Mouse (Mus musculus) MEL (cell line): ENCODE measurements around the gene Bcl3. TPM values are rescaled to one million over a fixed set of nuclear protein-coding genes. Genes with fewer than 3 reads are reported as not detected.

ENCODE experiments used
- DNase-seq: peaks from one replicate; pipeline ENCODE4 v3.0.0; 2011; ENCODE audit warnings: low read depth, low spot score
- H3K27ac ChIP-seq: 2 replicates; pipeline ENCODE4 v1.5.1; 2012; ENCODE audit warnings: low read depth, mild to moderate bottlenecking, control low read depth, low read length, moderate library complexity; ENCODE audit not compliant: control insufficient read depth
- H3K27me3 ChIP-seq, 2 experiments: fragments of 150-350 bp in 1 of 2; sonication (generic) in 1 of 2; 2 replicates each; pipeline ENCODE4 v1.6.1; 2012; ENCODE audit warnings: low read length in 2 of 2, mild to moderate bottlenecking in 2 of 2, improper control_type of control experiment in 1 of 2, moderate library complexity in 1 of 2; ENCODE audit not compliant: insufficient read depth in 2 of 2, control insufficient read depth in 1 of 2
- H3K36me3 ChIP-seq, 2 experiments: 2 replicates each; pipeline ENCODE4 v1.6.1; 2012 to 2014; ENCODE audit warnings: low read length in 2 of 2, improper control_type of control experiment in 1 of 2, inconsistent platforms in 1 of 2, mild to moderate bottlenecking in 1 of 2; ENCODE audit not compliant: insufficient read depth in 2 of 2, control insufficient read depth in 1 of 2
- H3K4me1 ChIP-seq, 2 experiments: fragments of 150-350 bp in 1 of 2; sonication (generic) in 1 of 2; 2 replicates each; pipeline ENCODE4 v1.6.1; 2012; ENCODE audit warnings: low read length in 2 of 2, improper control_type of control experiment in 1 of 2, mild to moderate bottlenecking in 1 of 2; ENCODE audit not compliant: insufficient read depth in 2 of 2, control insufficient read depth in 1 of 2
- H3K4me3 ChIP-seq, 2 experiments: fragments of 150-350 bp in 1 of 2; sonication (generic) in 1 of 2; 2 replicates each; pipeline ENCODE4 v1.5.1; 2012; ENCODE audit warnings: low read depth in 2 of 2, low read length in 2 of 2, mild to moderate bottlenecking in 2 of 2, moderate library complexity in 2 of 2, control low read depth in 1 of 2, improper control_type of control experiment in 1 of 2; ENCODE audit not compliant: control insufficient read depth in 1 of 2, insufficient read depth in 1 of 2
- H3K79me2 ChIP-seq: 2 replicates; pipeline ENCODE4 v1.6.1; 2012; ENCODE audit warnings: mild to moderate bottlenecking, low read length, moderate library complexity; ENCODE audit not compliant: control insufficient read depth, poor library complexity, insufficient read depth
- H3K9ac ChIP-seq: 2 replicates; pipeline ENCODE4 v1.6.1; 2012; ENCODE audit warnings: low read depth, mild to moderate bottlenecking, control low read depth, low read length, moderate library complexity; ENCODE audit not compliant: control insufficient read depth, poor library complexity, severe bottlenecking
- H3K9me3 ChIP-seq: fragments of 150-350 bp; sonication (generic); replicated peaks from 2 replicates; pipeline ENCODE4 v1.6.1; 2012; ENCODE audit warnings: mild to moderate bottlenecking, low read length, improper control_type of control experiment, moderate library complexity; ENCODE audit not compliant: insufficient read depth
- CHD1 ChIP-seq: IDR thresholded peaks from 2 replicates; pipeline ENCODE4 v1.6.1; 2012; ENCODE audit warnings: low read depth, mild to moderate bottlenecking, inconsistent platforms, low read length, improper control_type of control experiment
- CHD2 ChIP-seq: IDR thresholded peaks from 2 replicates; pipeline ENCODE4 v1.6.1; 2011; ENCODE audit warnings: low read length, improper control_type of control experiment
- CTCF ChIP-seq, 3 experiments: IDR thresholded peaks in 2 of 3; conservative IDR thresholded peaks in 1 of 3; 2 replicates each; pipeline ENCODE4 v1.5.1; 2011 to 2012; ENCODE audit warnings: low read length in 3 of 3, low read depth in 2 of 3, mild to moderate bottlenecking in 2 of 3, improper control_type of control experiment in 1 of 3, inconsistent platforms in 1 of 3, mixed read lengths in 1 of 3, moderate library complexity in 1 of 3; ENCODE audit not compliant: control insufficient read depth in 1 of 3, insufficient read depth in 1 of 3, poor library complexity in 1 of 3, severe bottlenecking in 1 of 3
- E2F4 ChIP-seq: IDR thresholded peaks from 2 replicates; pipeline ENCODE4 v1.6.1; 2011; ENCODE audit warnings: low read depth, low read length, improper control_type of control experiment, borderline replicate concordance
- EP300 ChIP-seq, 2 experiments: IDR thresholded peaks; 2 replicates each; pipeline ENCODE4 v1.6.1; 2011; ENCODE audit warnings: improper control_type of control experiment in 2 of 2, low read length in 2 of 2, low read depth in 1 of 2, mild to moderate bottlenecking in 1 of 2
- ETS1 ChIP-seq: IDR thresholded peaks from 2 replicates; pipeline ENCODE4 v1.6.1; 2012; ENCODE audit warnings: low read depth, mild to moderate bottlenecking, inconsistent platforms, low read length, improper control_type of control experiment, moderate library complexity
- GABPA ChIP-seq: IDR thresholded peaks from 2 replicates; pipeline ENCODE4 v1.6.1; 2012; ENCODE audit warnings: low read depth, mild to moderate bottlenecking, inconsistent platforms, low read length, improper control_type of control experiment, moderate library complexity
- HCFC1 ChIP-seq: IDR thresholded peaks from 2 replicates; pipeline ENCODE4 v1.6.1; 2012; ENCODE audit warnings: low read depth, mild to moderate bottlenecking, inconsistent platforms, low read length, improper control_type of control experiment, moderate library complexity
- JUND ChIP-seq: IDR thresholded peaks from 2 replicates; pipeline ENCODE4 v1.6.1; 2011; ENCODE audit warnings: low read depth, mild to moderate bottlenecking, improper control_type of control experiment, low read length
- MAX ChIP-seq: IDR thresholded peaks from 2 replicates; pipeline ENCODE4 v1.6.1; 2011; ENCODE audit warnings: low read length, improper control_type of control experiment
- MEF2A ChIP-seq: IDR thresholded peaks from 2 replicates; pipeline ENCODE4 v1.6.1; 2014; ENCODE audit warnings: low read depth, mild to moderate bottlenecking, inconsistent platforms, low read length, improper control_type of control experiment; ENCODE audit not compliant: poor library complexity, insufficient replicate concordance, severe bottlenecking; ENCODE audit errors: extremely low read depth
- MXI1 ChIP-seq: IDR thresholded peaks from 2 replicates; pipeline ENCODE4 v1.6.1; 2011; ENCODE audit warnings: mild to moderate bottlenecking, low read depth, low read length, improper control_type of control experiment
- MYB ChIP-seq: IDR thresholded peaks from 2 replicates; pipeline ENCODE4 v1.6.1; 2011; ENCODE audit warnings: mild to moderate bottlenecking, low read depth, low read length, improper control_type of control experiment
- MYC ChIP-seq: IDR thresholded peaks from 2 replicates; pipeline ENCODE4 v1.6.1; 2011; ENCODE audit warnings: low read depth, mild to moderate bottlenecking, low read length, improper control_type of control experiment, moderate library complexity
- POLR2A ChIP-seq, 2 experiments: IDR thresholded peaks; 2 replicates each; pipeline ENCODE4 v1.6.1; 2011 to 2012; ENCODE audit warnings: low read length in 2 of 2, mild to moderate bottlenecking in 2 of 2, control low read depth in 1 of 2, improper control_type of control experiment in 1 of 2, low read depth in 1 of 2, moderate library complexity in 1 of 2; ENCODE audit not compliant: control insufficient read depth in 1 of 2, insufficient read depth in 1 of 2, poor library complexity in 1 of 2
- POLR2AphosphoS2 ChIP-seq: IDR thresholded peaks from 2 replicates; pipeline ENCODE4 v1.6.1; 2011; ENCODE audit warnings: low read length, improper control_type of control experiment
- RAD21 ChIP-seq: IDR thresholded peaks from 2 replicates; pipeline ENCODE4 v1.6.1; 2011; ENCODE audit warnings: mild to moderate bottlenecking, low read depth, low read length, improper control_type of control experiment
- RCOR1 ChIP-seq: IDR thresholded peaks from 2 replicates; pipeline ENCODE4 v1.6.1; 2012; ENCODE audit warnings: low read depth, mild to moderate bottlenecking, inconsistent platforms, low read length, improper control_type of control experiment
- USF2 ChIP-seq, 2 experiments: IDR thresholded peaks; 2 replicates each; pipeline ENCODE4 v1.6.1; 2011 to 2012; ENCODE audit warnings: improper control_type of control experiment in 2 of 2, low read length in 2 of 2, borderline replicate concordance in 1 of 2, inconsistent platforms in 1 of 2, low read depth in 1 of 2, mild to moderate bottlenecking in 1 of 2; ENCODE audit not compliant: insufficient read depth in 1 of 2
- ZMIZ1 ChIP-seq: IDR thresholded peaks from 2 replicates; pipeline ENCODE4 v1.6.1; 2012; ENCODE audit warnings: low read depth, mild to moderate bottlenecking, inconsistent platforms, low read length, improper control_type of control experiment, moderate library complexity
- polyA plus RNA-seq, 2 experiments: library from polyadenylated mRNA; stranded (reverse) in 1 of 2; unstranded in 1 of 2; fragments of >175 nt in 1 of 2; fragments of >200 nt in 1 of 2; gene quantifications; 2 replicates each; pipeline versions ENCODE4 v1.2.1 to v1.2.4; 2012; ENCODE audit warnings: low replicate concordance in 2 of 2, low read depth in 1 of 2; ENCODE audit not compliant: insufficient read length in 2 of 2, insufficient read depth in 1 of 2, missing spikeins in 1 of 2
- total RNA-seq: library from RNA; depleted of rRNA; stranded (reverse); fragments of 300-350 nt; gene quantifications from 2 replicates; pipeline ENCODE4 v1.2.3, GENCODE M21; 2012

Gene Bcl3
- total and polyA plus RNA-seq, 3 experiments: 2.7 to 6.7 TPM; not detected in 1

GRCm38 (mm10) chr7:19781741-19782140, 40.8 kb downstream of the Bcl3 start:
- Histone ChIP-seq H3K27ac (no peak overlapping the region), H3K4me1 (no peaks in the 10 kb centered on the region), H3K27me3 (no peaks in the 10 kb centered on the region), H3K79me2 (no peaks in the 10 kb centered on the region), H3K4me3 (no peak overlapping the region), H3K9ac (no peak overlapping the region), H3K36me3 (no peaks in the 10 kb centered on the region), H3K9me3 (no peaks in the 10 kb centered on the region)
- no peak for DNase-seq
- TF ChIP-seq MXI1 (no peak), RCOR1 (no peak), MAX (no peak), RAD21 (no peak), POLR2A (IDR thresholded peaks at IDR 0.05; ENCODE audit: control insufficient read depth in 1 of 2, insufficient read depth in 1 of 2, low read depth in 1 of 2, low read length in 2 of 2, poor library complexity in 1 of 2) (no peak), ETS1 (no peak), CTCF (IDR thresholded peaks at IDR 0.05 in 2 of 3, conservative IDR thresholded peaks at IDR 0.05 in 1 of 3; ENCODE audit: control insufficient read depth in 1 of 3, insufficient read depth in 1 of 3, low read depth in 2 of 3, low read length in 3 of 3, poor library complexity in 1 of 3, severe bottlenecking in 1 of 3) (no peak), JUND (no peak), ZMIZ1 (no peak), EP300 (IDR thresholded peaks at IDR 0.05; ENCODE audit: low read depth in 1 of 2, low read length in 2 of 2) (no peak), POLR2AphosphoS2 (no peak), HCFC1 (no peak), E2F4 (no peak), MEF2A (no peak), MYC (no peak), CHD2 (no peak), USF2 (IDR thresholded peaks at IDR 0.05; ENCODE audit: borderline replicate concordance in 1 of 2, insufficient read depth in 1 of 2, low read depth in 1 of 2, low read length in 2 of 2) (no peak), CHD1 (no peak), MYB (no peak), GABPA (no peak)

- no peaks in the 10 kb centered on the region for H3K27me3 ChIP-seq
- H3K79me2 ChIP-seq: no peaks in the 10 kb centered on the region
- H3K4me3 ChIP-seq: no peak overlapping the region
- TF ChIP-seq MYB (no peak), CTCF (IDR thresholded peaks at IDR 0.05 in 2 of 3, conservative IDR thresholded peaks at IDR 0.05 in 1 of 3; ENCODE audit: control insufficient read depth in 1 of 3, insufficient read depth in 1 of 3, low read depth in 2 of 3, low read length in 3 of 3, poor library complexity in 1 of 3, severe bottlenecking in 1 of 3) (peak; percentile 35 to 49 (median 42); a peak in 5 of 6 replicates)
- H3K27ac ChIP-seq: no peak overlapping the region
- H3K9me3 ChIP-seq: no peaks in the 10 kb centered on the region
- DNase-seq: peak; percentile 45
- H3K9ac ChIP-seq: no peak overlapping the region
- no peaks in the 10 kb centered on the region for H3K4me1 ChIP-seq
- H3K36me3 ChIP-seq: no peaks in the 10 kb centered on the region
These were observed 42.7 kb downstream of the Bcl3 start for GRCm38 (mm10) chr7:19779903-19780302.
